Mouse (Mus musculus): ENCODE measurements around the gene Gsdmc3.
"Not testable (repeated sequence)": the region's sequence is repeated elsewhere in the genome, so short reads cannot be mapped to it uniquely, and the experiment has no call there.

Gsdmc3 gene

GRCm38 (mm10) chr15:63878458-63878857 is at the start of gene Gsdmc3:
TSS of gene Gsdmc3 (minus strand) at chr15:63878558.
- not testable (repeated sequence) for DNase-seq (ENCODE audit: low spot score in 2 of 2)

GRCm38 (mm10) chr15:63926201-63926600 is 47.8 kb upstream of the Gsdmc3 start:
- peak in 1 of 2 experiments; percentile 37 for DNase-seq (ENCODE audit: low spot score in 2 of 2)

- DNase-seq (ENCODE audit: low spot score in 2 of 2): no peak
Observed at GRCm38 (mm10) chr15:63924484-63924883, 46.1 kb upstream of the Gsdmc3 start.

GRCm38 (mm10) chr15:63921618-63922017 is 43.3 kb upstream of the Gsdmc3 start:
- not testable (repeated sequence) for DNase-seq (ENCODE audit: low spot score in 2 of 2)

GRCm38 (mm10) chr15:63919728-63920127 is 41.4 kb upstream of the Gsdmc3 start:
- not testable (repeated sequence) for DNase-seq (ENCODE audit: low spot score in 2 of 2)

- DNase-seq (ENCODE audit: low spot score in 2 of 2): not testable (repeated sequence)
Observed at GRCm38 (mm10) chr15:63916584-63916983, 38.2 kb upstream of the Gsdmc3 start.

GRCm38 (mm10) chr15:63912197-63912596 is 33.8 kb upstream of the Gsdmc3 start, which contains the start of gene Gsdmc4:
TSS of gene Gsdmc4 (minus strand) at chr15:63912297.
- not testable (repeated sequence) for DNase-seq (ENCODE audit: low spot score in 2 of 2)

GRCm38 (mm10) chr15:63909896-63910295 is 31.5 kb upstream of the Gsdmc3 start:
- DNase-seq (ENCODE audit: low spot score in 2 of 2): not testable (repeated sequence)

- peak in 1 of 2 experiments; percentile 27 for DNase-seq (ENCODE audit: low spot score in 2 of 2)
Observed at GRCm38 (mm10) chr15:63895560-63896353, 17.4 kb upstream of the Gsdmc3 start.

GRCm38 (mm10) chr15:63888440-63888839 is 10.1 kb upstream of the Gsdmc3 start:
- DNase-seq (ENCODE audit: low spot score in 2 of 2): not testable (repeated sequence)

GRCm38 (mm10) chr15:63887949-63888348 is 9.6 kb upstream of the Gsdmc3 start:
- not testable (repeated sequence) for DNase-seq (ENCODE audit: low spot score in 2 of 2)

GRCm38 (mm10) chr15:63876160-63876559 is 2.2 kb downstream of the Gsdmc3 start:
- not testable (repeated sequence) for DNase-seq (ENCODE audit: low spot score in 2 of 2)

GRCm38 (mm10) chr15:63861965-63862364 is 16.4 kb downstream of the Gsdmc3 start:
- DNase-seq (ENCODE audit: low spot score in 2 of 2): peak in 1 of 2 experiments; percentile 38

All from right cerebral cortex, postnatal 10 days (tissue).